Mouse (Mus musculus) adrenal gland, postnatal 4 days (tissue): Measurements from ENCODE around the gene Gm4737. TPM values are rescaled to one million over a fixed set of nuclear protein-coding genes. Genes with fewer than 3 reads are reported as not detected.
"Not testable (repeated sequence)": the region's sequence is repeated elsewhere in the genome, so short reads cannot be mapped to it uniquely, and the experiment has no call there.

Experiments
- DNase-seq, 2 experiments: peaks; one replicate each; pipeline ENCODE4 v3.0.0; 2021 to 2022; ENCODE audit warnings: low spot score in 2 of 2, mixed read lengths in 2 of 2
- long read RNA-seq, 2 experiments: library from polyadenylated mRNA; stranded (forward); transcript quantifications; one replicate each; pipeline ENCODE4 v2.0.0; 2021
- total RNA-seq, 2 experiments: library from RNA; stranded (reverse); gene quantifications; 2 replicates each; pipeline ENCODE4 v1.2.3; 2021

Gene Gm4737
- total RNA-seq = 10 to 100 TPM; 48.3 to 48.5 TPM
- long read RNA-seq, experiment 1, transcript Gm4737-201 (1 exons, 2,093 nt) = major isoform, 21 of 21 reads
- long read RNA-seq, experiment 1, partial matches to known transcripts = 0 of 21 reads
- long read RNA-seq, experiment 1, other reads (novel, unspliced or antisense) = 0 of 21 reads
- long read RNA-seq, experiment 2, transcript Gm4737-201 (1 exons, 2,093 nt) = major isoform, 31 of 31 reads
- long read RNA-seq, experiment 2, partial matches to known transcripts = 0 of 31 reads
- long read RNA-seq, experiment 2, other reads (novel, unspliced or antisense) = 0 of 31 reads

- DNase-seq = not testable (repeated sequence)
Measured at GRCm38 (mm10) chr16:46154832-46155231, at the start of gene Gm4737. Gm4737 (minus strand) TSS chr16:46155077.

DNA sequence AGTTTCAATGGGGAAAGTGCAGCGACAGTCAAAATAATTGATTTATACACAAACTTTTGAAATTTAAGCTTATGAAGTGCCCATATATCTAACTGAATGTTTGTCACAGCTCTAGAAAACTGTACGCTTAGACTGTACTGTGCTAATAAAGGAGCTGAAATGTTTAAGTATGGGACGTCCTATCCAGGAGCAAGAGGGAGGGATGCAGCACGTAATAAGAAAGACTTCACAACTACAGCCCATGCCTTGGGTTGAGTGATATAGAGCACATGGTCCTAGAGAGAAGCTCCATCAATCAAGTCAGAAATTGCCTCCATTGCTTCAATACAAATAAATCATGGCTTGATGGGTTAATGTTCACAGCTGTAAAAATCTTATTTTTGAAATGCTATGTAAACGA lies 40.9 kb upstream of the Gm4737 start:
- DNase-seq = no peak

GRCm38 (mm10) chr16:46183096-46183495 lies 28.2 kb upstream of the Gm4737 start:
- no peak for DNase-seq

GRCm38 (mm10) chr16:46178121-46178801 lies 23.4 kb upstream of the Gm4737 start:
- no peak for DNase-seq

- no peak for DNase-seq
Measured at GRCm38 (mm10) chr16:46173039-46173438, 18.2 kb upstream of the Gm4737 start.

DNA sequence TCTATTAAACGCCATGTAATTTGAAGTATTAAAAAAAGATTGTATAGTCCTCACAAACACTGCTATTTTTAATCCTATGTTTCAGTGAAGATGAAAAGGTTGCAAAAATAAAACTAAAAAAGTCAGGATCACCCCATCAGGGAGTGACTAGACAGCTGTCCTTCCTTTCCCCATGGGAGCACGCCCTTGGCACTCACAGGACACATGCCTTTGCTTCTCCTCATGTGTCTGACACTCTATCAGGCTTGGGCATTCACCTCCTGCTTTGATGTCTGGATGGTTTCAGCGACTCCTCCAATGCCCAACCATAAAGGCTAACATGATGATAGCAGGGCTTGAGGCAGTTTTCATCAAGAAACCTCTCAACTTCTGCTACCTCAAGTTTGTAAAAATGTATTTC lies 12.1 kb upstream of the Gm4737 start:
- DNase-seq = no peak

GRCm38 (mm10) chr16:46165305-46165704 lies 10.4 kb upstream of the Gm4737 start:
- no peak for DNase-seq

- DNase-seq = no peak
Measured at GRCm38 (mm10) chr16:46151141-46151540, 3.7 kb downstream of the Gm4737 start.

DNA sequence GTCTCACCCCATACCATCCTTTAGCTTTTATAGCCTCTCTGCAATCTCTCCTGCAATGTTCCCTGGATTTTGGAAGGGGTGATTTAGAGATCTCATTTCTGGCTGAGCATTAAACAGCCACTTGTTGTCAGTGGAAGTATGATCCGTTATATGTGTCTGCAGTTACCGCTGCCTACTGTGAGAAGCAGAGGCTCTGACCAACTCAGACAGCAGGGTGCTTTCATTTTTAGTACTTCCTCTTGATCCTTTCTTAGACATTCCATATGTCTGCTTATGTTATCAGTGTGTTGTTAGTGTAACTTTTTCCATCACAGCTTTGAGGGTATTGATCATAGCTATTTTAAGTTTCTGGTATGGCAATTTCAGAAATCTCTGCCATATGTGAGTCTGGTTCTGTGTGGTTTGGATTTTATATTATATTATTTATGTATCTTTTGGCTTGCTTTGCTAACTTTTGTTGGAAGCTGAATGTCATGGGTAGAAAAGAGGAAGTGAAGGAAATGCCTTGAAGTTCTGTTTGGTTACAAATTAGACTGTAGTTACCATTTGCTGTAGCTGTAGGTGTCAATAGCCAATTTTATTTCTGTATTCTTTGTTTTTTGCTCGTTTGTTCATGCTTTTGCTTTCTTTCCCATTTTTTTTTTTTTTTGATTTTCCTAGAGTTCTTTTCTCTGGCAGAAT lies 6.1 kb downstream of the Gm4737 start:
- no peak for DNase-seq

GRCm38 (mm10) chr16:46146962-46147361 lies 7.9 kb downstream of the Gm4737 start:
- DNase-seq = no peak

DNA sequence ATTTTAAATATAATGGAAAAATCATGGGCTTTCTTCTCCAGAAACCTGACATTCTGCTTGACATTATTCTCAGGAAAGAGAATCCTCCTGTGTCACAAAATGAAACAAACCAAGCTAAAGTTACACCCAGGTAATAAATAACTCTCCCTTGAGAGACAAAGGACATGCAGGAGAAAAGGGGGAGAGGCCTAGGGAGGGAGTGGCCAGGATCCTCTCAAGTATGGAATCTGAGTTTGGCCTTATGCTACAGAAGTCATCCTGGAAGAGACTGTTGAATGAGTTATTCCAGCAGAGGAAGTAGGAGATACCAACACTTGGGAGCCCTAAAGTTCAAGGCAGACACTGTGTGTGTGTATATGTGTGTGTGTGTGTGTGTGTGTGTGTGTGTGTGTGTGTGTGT lies 32.6 kb downstream of the Gm4737 start:
- no peak for DNase-seq

DNA sequence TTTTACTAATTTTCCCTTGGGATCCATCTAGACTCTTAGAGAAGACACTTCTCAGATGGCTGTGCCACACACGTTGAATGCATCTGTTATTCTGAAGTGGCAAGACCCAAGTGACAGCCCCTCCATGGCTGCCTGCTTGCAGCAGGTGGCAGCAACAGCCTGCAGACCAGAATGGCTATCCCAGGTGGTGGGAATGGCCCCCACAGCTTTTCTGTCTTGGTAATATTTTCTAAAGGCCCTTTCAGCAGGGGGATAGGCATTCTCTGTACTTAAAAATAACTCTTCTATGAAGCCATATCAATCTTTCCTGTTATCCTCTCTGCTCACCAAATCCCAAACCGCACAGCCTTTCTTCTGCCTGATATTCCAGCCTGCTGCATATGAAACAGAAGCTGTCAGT lies 33.5 kb downstream of the Gm4737 start:
- no peak for DNase-seq

- DNase-seq = no peak
Measured at GRCm38 (mm10) chr16:46120607-46121006, 34.3 kb downstream of the Gm4737 start.

GRCm38 (mm10) chr16:46120020-46120419 lies 34.9 kb downstream of the Gm4737 start, which contains the start of gene Cd96:
Cd96 (minus strand) TSS chr16:46120251.
- no peak for DNase-seq

GRCm38 (mm10) chr16:46117645-46118044 lies 37.2 kb downstream of the Gm4737 start:
- no peak for DNase-seq

DNA sequence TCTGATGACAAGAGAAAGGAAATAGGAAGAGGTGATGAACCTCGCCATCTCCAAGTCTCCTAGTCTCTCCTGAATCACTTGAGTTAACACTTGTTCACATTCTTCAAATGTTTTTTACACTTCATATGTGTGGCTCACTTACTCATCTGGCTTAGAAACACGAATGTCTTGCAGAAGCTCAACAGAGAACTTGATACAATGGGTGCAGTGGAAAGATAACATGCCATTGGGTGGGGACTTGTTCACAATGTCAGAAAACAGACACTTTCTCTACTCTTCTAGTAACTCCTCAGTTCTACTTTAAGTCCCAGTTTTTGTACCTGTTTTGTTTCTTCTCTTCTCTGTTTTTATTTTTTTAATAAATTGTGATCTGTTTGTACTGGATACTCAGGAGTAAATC lies 40.1 kb downstream of the Gm4737 start:
- DNase-seq = no peak

DNA sequence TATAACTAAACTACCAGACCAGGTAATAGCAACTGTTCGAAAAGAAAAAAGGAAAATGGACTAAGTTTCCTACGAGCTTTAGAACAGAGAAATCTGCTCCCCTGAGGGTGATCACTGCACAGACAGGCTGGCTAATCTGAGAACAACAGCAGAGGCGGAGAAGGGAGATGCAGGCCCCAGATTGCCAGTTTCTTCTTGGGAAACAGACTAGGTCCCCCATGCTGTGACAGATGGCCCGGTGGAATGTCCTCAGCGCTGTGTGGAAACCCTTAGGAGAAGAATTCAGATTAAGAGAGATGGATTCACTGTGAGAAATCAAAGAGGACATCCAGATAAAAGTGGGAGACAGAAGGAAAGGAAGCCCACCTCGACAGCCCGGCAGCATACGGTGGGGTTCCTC lies 45.3 kb downstream of the Gm4737 start:
- no peak for DNase-seq

DNA sequence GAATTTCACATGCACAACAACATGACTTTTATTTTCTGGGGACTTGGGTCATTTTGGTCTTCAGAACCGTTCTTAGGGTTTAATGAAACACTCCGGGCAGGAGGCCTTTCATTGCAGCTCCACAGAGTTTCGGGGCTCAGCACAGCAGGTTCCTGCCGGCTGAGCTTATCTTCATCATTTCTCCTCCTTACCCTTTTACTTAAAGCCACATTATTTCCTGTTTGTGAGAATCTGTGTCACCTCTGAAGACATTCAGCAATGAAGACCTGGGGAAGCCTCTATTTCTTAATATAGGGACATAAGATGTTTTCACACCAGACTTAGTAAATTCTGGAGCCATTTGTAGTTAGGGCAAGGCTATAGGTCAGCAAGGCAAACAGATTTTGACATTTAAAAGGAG lies 47.4 kb downstream of the Gm4737 start:
- no peak for DNase-seq

GRCm38 (mm10) chr16:46104491-46104890 lies 50.4 kb downstream of the Gm4737 start:
- no peak for DNase-seq
